Mouse (Mus musculus): ENCODE results near the gene Slc17a8. TPM values are rescaled to one million over a fixed set of nuclear protein-coding genes. Genes with fewer than 3 reads are reported as not detected.

Gene Slc17a8
- total and polyA plus RNA-seq, 3 experiments: not detected

GRCm38 (mm10) chr10:89665679-89666078, 44.6 kb upstream of the Slc17a8 start:
- Histone ChIP-seq H3K27ac (ENCODE audit: control insufficient read depth, low read depth, low read length) (no peak overlapping the region), H3K9ac (ENCODE audit: control insufficient read depth, low read depth, low read length, poor library complexity, severe bottlenecking) (no peak overlapping the region), H3K4me1 (ENCODE audit: control insufficient read depth in 1 of 2, insufficient read depth in 2 of 2, low read length in 2 of 2) (no peaks in the 10 kb centered on the region), H3K79me2 (ENCODE audit: control insufficient read depth, insufficient read depth, low read length, poor library complexity) (no peaks in the 10 kb centered on the region), H3K4me3 (ENCODE audit: control insufficient read depth in 1 of 2, insufficient read depth in 1 of 2, low read depth in 2 of 2, low read length in 2 of 2) (no peak overlapping the region), H3K36me3 (ENCODE audit: control insufficient read depth in 1 of 2, insufficient read depth in 2 of 2, low read length in 2 of 2) (peaks cover 0 to 8% of the 10 kb centered on the region in 2 experiments; a peak in 2 of 4 replicates), H3K9me3 (replicated peaks; ENCODE audit: insufficient read depth, low read length) (no peaks in the 10 kb centered on the region), H3K27me3 (ENCODE audit: control insufficient read depth in 1 of 2, insufficient read depth in 2 of 2, low read length in 2 of 2) (no peaks in the 10 kb centered on the region)
- TF ChIP-seq MEF2A (IDR thresholded peaks at IDR 0.05; ENCODE audit: extremely low read depth, insufficient replicate concordance, low read depth, low read length, poor library complexity, severe bottlenecking): no peak
- no peak for TF ChIP-seq ELF1 (IDR thresholded peaks at IDR 0.05; ENCODE audit: low read depth, low read length)
- TF ChIP-seq JUND (IDR thresholded peaks at IDR 0.05; ENCODE audit: low read depth, low read length): no peak
- TF ChIP-seq NRF1 (IDR thresholded peaks at IDR 0.05; ENCODE audit: insufficient read depth, low read depth, low read length, poor library complexity, severe bottlenecking): no peak
- no peak for TF ChIP-seq SMC3 (IDR thresholded peaks at IDR 0.05; ENCODE audit: low read depth, low read length)
- no peak for TF ChIP-seq EP300 (IDR thresholded peaks at IDR 0.05; ENCODE audit: low read depth in 1 of 2, low read length in 2 of 2)
- TF ChIP-seq MAFK (IDR thresholded peaks at IDR 0.05; ENCODE audit: borderline replicate concordance, low read depth, low read length): no peak
- TF ChIP-seq CTCF (IDR thresholded peaks at IDR 0.05 in 2 of 3, conservative IDR thresholded peaks at IDR 0.05 in 1 of 3; ENCODE audit: control insufficient read depth in 1 of 3, insufficient read depth in 1 of 3, low read depth in 2 of 3, low read length in 3 of 3, poor library complexity in 1 of 3, severe bottlenecking in 1 of 3): no peak
- no peak for TF ChIP-seq POLR2A (IDR thresholded peaks at IDR 0.05; ENCODE audit: control insufficient read depth in 1 of 2, insufficient read depth in 1 of 2, low read depth in 1 of 2, low read length in 2 of 2, poor library complexity in 1 of 2)
- TF ChIP-seq CHD2 (IDR thresholded peaks at IDR 0.05; ENCODE audit: low read length): no peak
- TF ChIP-seq POLR2AphosphoS5 (IDR thresholded peaks at IDR 0.05; ENCODE audit: borderline replicate concordance, low read depth, low read length): no peak
- TF ChIP-seq ZKSCAN1 (IDR thresholded peaks at IDR 0.05; ENCODE audit: low read depth, low read length): no peak
- no peak for TF ChIP-seq TAL1 (IDR thresholded peaks at IDR 0.05; ENCODE audit: low read length)
- no peak for TF ChIP-seq POLR2AphosphoS2 (IDR thresholded peaks at IDR 0.05; ENCODE audit: low read length)
- no peak for TF ChIP-seq UBTF (IDR thresholded peaks at IDR 0.05; ENCODE audit: borderline replicate concordance, insufficient read depth, low read depth, low read length)
- no peak for TF ChIP-seq MXI1 (IDR thresholded peaks at IDR 0.05; ENCODE audit: low read depth, low read length)
- no peak for TF ChIP-seq MAX (IDR thresholded peaks at IDR 0.05; ENCODE audit: low read length)
- TF ChIP-seq ZC3H11A (IDR thresholded peaks at IDR 0.05; ENCODE audit: low read depth, low read length): no peak
- no peak for DNase-seq (ENCODE audit: low read depth, low spot score)

- H3K4me1 ChIP-seq (ENCODE audit: control insufficient read depth in 1 of 2, insufficient read depth in 2 of 2, low read length in 2 of 2): no peaks in the 10 kb centered on the region
- no peaks in the 10 kb centered on the region for H3K9me3 ChIP-seq (replicated peaks; ENCODE audit: insufficient read depth, low read length)
- H3K4me3 ChIP-seq (ENCODE audit: control insufficient read depth in 1 of 2, insufficient read depth in 1 of 2, low read depth in 2 of 2, low read length in 2 of 2): no peak overlapping the region
- no peak overlapping the region for H3K9ac ChIP-seq (ENCODE audit: control insufficient read depth, low read depth, low read length, poor library complexity, severe bottlenecking)
- H3K79me2 ChIP-seq (ENCODE audit: control insufficient read depth, insufficient read depth, low read length, poor library complexity): no peaks in the 10 kb centered on the region
- H3K27me3 ChIP-seq (ENCODE audit: control insufficient read depth in 1 of 2, insufficient read depth in 2 of 2, low read length in 2 of 2): no peaks in the 10 kb centered on the region
- H3K27ac ChIP-seq (ENCODE audit: control insufficient read depth, low read depth, low read length): no peak overlapping the region
- H3K36me3 ChIP-seq (ENCODE audit: control insufficient read depth in 1 of 2, insufficient read depth in 2 of 2, low read length in 2 of 2): peaks cover 0 to 8% of the 10 kb centered on the region in 2 experiments; a peak in 2 of 4 replicates
- no peak for TF ChIP-seq MYC (IDR thresholded peaks at IDR 0.05; ENCODE audit: low read depth, low read length)
- no peak for DNase-seq (ENCODE audit: low read depth, low spot score)
Measured at GRCm38 (mm10) chr10:89664977-89665645, 44.1 kb upstream of the Slc17a8 start.
